Mouse (Mus musculus) MEL-GATA-1-ER (cell line): ENCODE data around the gene Cldn34a.
"Not testable (repeated sequence)": the region's sequence is repeated elsewhere in the genome, so short reads cannot be mapped to it uniquely, and the experiment has no call there.

Source experiments
- DNase-seq: peaks from one replicate; pipeline ENCODE4 v3.0.0-alpha.2; 2012; ENCODE audit warnings: low read depth; ENCODE audit errors: extremely low read depth

Cldn34a gene

DNA sequence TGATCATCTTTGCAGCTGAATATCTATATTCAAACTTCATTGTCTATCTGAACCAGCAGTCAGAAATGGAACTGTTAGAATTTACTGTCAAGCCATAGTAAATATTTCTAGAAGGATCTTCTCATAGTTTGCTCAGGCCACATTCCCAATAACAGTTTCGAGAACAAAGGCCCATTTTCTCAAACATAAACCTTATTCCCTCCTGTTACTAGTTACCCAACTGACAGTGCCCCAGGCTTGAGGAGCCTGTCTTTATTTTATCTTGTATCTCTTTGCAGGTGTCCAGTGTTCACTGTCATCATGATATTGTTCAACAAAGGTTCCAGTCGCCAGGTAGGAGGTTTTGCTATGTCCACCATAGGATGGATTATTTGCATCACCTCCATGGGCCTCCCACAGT lies at the start of gene Cldn34a:
Cldn34a (plus strand) TSS at position 301 of the 400 bp plus-strand sequence.
- DNase-seq: no peak

DNA sequence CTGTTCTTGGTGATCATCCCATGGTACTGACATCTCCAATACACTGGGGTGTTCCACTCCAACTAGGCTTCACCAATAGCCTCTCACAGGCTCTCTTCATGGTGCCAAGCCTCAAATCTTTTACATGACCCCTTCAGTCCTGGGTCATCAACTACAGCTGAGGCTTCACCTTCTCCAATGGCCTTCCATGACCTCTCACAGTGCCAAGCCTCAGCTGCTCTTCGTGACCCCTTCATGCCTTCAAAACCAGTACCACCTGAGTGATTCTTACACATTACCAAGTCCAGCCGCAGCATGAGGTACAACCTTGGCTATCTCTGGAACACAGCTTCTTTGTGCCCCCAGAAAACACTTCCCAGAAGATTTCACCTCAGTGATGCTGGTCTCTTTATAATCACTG lies 44.5 kb upstream of the Cldn34a start:
- DNase-seq: not testable (repeated sequence)

DNA sequence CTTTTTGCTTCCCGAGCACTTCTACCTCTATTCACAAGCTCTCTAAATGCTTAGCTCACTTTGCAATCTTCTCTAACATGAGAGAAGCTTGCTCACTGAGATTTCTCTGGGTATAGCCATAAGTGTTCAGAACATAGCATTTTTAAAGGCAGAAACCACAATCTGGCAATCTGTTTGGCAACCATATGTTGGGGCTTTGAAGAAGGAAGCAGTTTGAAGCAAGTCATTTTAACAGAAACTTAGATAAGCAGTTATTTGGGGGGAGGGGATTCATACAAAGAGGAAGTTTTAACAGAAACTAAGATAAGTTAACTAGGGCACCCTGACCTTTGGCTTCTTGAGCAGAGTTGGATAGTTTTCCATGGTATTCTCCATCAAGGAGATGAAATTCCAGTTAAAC lies 17.4 kb upstream of the Cldn34a start:
- peak; percentile 12 for DNase-seq

DNA sequence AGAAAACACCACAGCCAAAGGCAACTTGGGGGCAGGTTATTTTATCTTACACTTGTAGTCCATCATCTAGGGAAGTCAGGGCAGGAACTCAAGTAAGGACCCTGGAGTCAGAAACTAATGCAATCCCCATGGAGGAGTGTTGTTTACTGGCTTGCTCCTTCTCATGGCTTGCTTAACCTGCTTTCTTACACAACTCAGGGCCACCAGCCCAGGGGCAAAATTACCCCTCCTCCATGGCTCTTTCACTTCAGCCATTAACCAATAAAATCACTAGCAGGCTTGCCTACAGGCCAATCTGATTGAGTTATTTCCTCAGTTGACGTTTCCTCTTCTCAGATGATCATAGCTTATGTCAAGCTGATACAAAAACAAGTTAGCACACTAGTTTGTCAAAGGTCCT lies 15.0 kb upstream of the Cldn34a start:
- no peak for DNase-seq

DNA sequence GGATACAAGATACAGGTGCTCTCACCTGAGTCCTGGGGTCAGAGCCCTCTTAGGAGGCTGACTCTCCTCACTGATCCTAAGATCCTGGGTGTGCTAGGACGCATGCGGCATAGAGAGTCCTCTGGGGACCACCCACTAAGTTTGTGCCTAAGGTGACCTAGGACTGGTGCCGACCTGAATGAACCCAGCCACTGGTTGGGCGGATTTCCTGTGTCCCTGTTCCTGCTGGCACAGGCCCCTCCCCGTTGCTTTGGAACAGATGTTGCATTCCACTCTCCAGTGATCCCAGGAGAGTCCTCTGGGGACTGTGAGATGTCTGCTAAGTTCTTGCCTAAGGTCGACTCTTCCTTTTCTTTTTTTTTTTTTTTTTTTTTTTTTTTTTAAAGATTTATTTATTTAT lies 5.7 kb upstream of the Cldn34a start:
- DNase-seq: no peak
